Mouse (Mus musculus): ENCODE measurements around the gene Lrig2. TPM values are rescaled to one million over a fixed set of nuclear protein-coding genes. Genes with fewer than 3 reads are reported as not detected.

The Lrig2 gene
- polyA plus RNA-seq, 1 experiment from 2014 or later, result 11.0 TPM

- H3K27ac ChIP-seq (ENCODE audit: low read depth, low read length), result no peak overlapping the region
- no peak overlapping the region for H3K4me2 ChIP-seq
- 77% methylated on average over 6 of the region's 6 CpGs for WGBS
Observed at GRCm38 (mm10) chr3:104412482-104412881, 99.2 kb downstream of the Lrig2 start.

GRCm38 (mm10) chr3:104407506-104407905 lies 104.2 kb downstream of the Lrig2 start:
- ATAC-seq (replicated peaks; ENCODE audit: low FRiP score), result no peak
- Histone ChIP-seq H3K9me3 (ENCODE audit: control insufficient read depth, low read length) (no peaks in the 10 kb centered on the region), H3K36me3 (ENCODE audit: control insufficient read depth, insufficient read depth, low read length) (no peaks in the 10 kb centered on the region), H3K27me3 (replicated peaks; ENCODE audit: control insufficient read depth, insufficient read depth, low read length) (no peaks in the 10 kb centered on the region), H3K4me2 (no peak overlapping the region), H3K27ac (ENCODE audit: low read depth, low read length) (no peak overlapping the region), H3K9ac (ENCODE audit: low read depth, low read length) (no peak overlapping the region), H3K4me1 (replicated peaks; ENCODE audit: control insufficient read depth, insufficient read depth, low read length) (no peaks in the 10 kb centered on the region), H3K4me3 (ENCODE audit: low read depth, low read length) (no peak overlapping the region)
- no peak for DNase-seq (ENCODE audit: low spot score)
- 85% methylated on average over 7 of the region's 7 CpGs for WGBS

More at GRCm38 (mm10) chr3:104412482-104412881, 99.2 kb downstream of the Lrig2 start:
- no peak overlapping the region for H3K4me3 ChIP-seq (ENCODE audit: low read depth, low read length)
- no peak overlapping the region for H3K9ac ChIP-seq (ENCODE audit: low read depth, low read length)
- no peaks in the 10 kb centered on the region for H3K4me1 ChIP-seq (replicated peaks; ENCODE audit: control insufficient read depth, insufficient read depth, low read length)
- no peaks in the 10 kb centered on the region for H3K36me3 ChIP-seq (ENCODE audit: control insufficient read depth, insufficient read depth, low read length)
- DNase-seq (ENCODE audit: low spot score), result no peak
- no peaks in the 10 kb centered on the region for H3K27me3 ChIP-seq (replicated peaks; ENCODE audit: control insufficient read depth, insufficient read depth, low read length)
- no peaks in the 10 kb centered on the region for H3K9me3 ChIP-seq (ENCODE audit: control insufficient read depth, low read length)
- no peak for ATAC-seq (replicated peaks; ENCODE audit: low FRiP score)

GRCm38 (mm10) chr3:104403582-104403981 lies 108.1 kb downstream of the Lrig2 start:
- Histone ChIP-seq H3K9me3 (ENCODE audit: control insufficient read depth, low read length) (no peaks in the 10 kb centered on the region), H3K4me3 (ENCODE audit: low read depth, low read length) (no peak overlapping the region), H3K4me2 (no peak overlapping the region), H3K27ac (ENCODE audit: low read depth, low read length) (no peak overlapping the region), H3K9ac (ENCODE audit: low read depth, low read length) (no peak overlapping the region), H3K4me1 (replicated peaks; ENCODE audit: control insufficient read depth, insufficient read depth, low read length) (no peaks in the 10 kb centered on the region), H3K27me3 (replicated peaks; ENCODE audit: control insufficient read depth, insufficient read depth, low read length) (no peaks in the 10 kb centered on the region), H3K36me3 (ENCODE audit: control insufficient read depth, insufficient read depth, low read length) (no peaks in the 10 kb centered on the region)
- no peak for ATAC-seq (replicated peaks; ENCODE audit: low FRiP score)
- DNase-seq (ENCODE audit: low spot score), result no peak
- WGBS, result 54% methylated on average over 4 of the region's 4 CpGs

GRCm38 (mm10) chr3:104401176-104401575 lies 110.5 kb downstream of the Lrig2 start:
- Histone ChIP-seq H3K9me3 (ENCODE audit: control insufficient read depth, low read length) (no peaks in the 10 kb centered on the region), H3K9ac (ENCODE audit: low read depth, low read length) (no peak overlapping the region), H3K27me3 (replicated peaks; ENCODE audit: control insufficient read depth, insufficient read depth, low read length) (no peaks in the 10 kb centered on the region), H3K27ac (ENCODE audit: low read depth, low read length) (no peak overlapping the region), H3K4me3 (ENCODE audit: low read depth, low read length) (no peak overlapping the region), H3K36me3 (ENCODE audit: control insufficient read depth, insufficient read depth, low read length) (no peaks in the 10 kb centered on the region), H3K4me2 (no peak overlapping the region), H3K4me1 (replicated peaks; ENCODE audit: control insufficient read depth, insufficient read depth, low read length) (no peaks in the 10 kb centered on the region)
- ATAC-seq (replicated peaks; ENCODE audit: low FRiP score) (no peak), DNase-seq (ENCODE audit: low spot score) (no peak)
- WGBS, result 55% methylated on average over 2 of the region's 2 CpGs

- no peak overlapping the region for H3K4me2 ChIP-seq
- no peak overlapping the region for H3K4me3 ChIP-seq (ENCODE audit: low read depth, low read length)
- no peak overlapping the region for H3K9ac ChIP-seq (ENCODE audit: low read depth, low read length)
- no peak for ATAC-seq (replicated peaks; ENCODE audit: low FRiP score)
- H3K27ac ChIP-seq (ENCODE audit: low read depth, low read length), result no peak overlapping the region
- WGBS, result 81% methylated on average over 5 of the region's 5 CpGs
- H3K36me3 ChIP-seq (ENCODE audit: control insufficient read depth, insufficient read depth, low read length), result no peaks in the 10 kb centered on the region
- DNase-seq (ENCODE audit: low spot score), result no peak
- H3K9me3 ChIP-seq (ENCODE audit: control insufficient read depth, low read length), result no peaks in the 10 kb centered on the region
- no peaks in the 10 kb centered on the region for H3K27me3 ChIP-seq (replicated peaks; ENCODE audit: control insufficient read depth, insufficient read depth, low read length)
- H3K4me1 ChIP-seq (replicated peaks; ENCODE audit: control insufficient read depth, insufficient read depth, low read length), result no peaks in the 10 kb centered on the region
Observed at GRCm38 (mm10) chr3:104400126-104400525, 111.6 kb downstream of the Lrig2 start.

GRCm38 (mm10) chr3:104399296-104400045 lies 112.2 kb downstream of the Lrig2 start:
- Histone ChIP-seq H3K9me3 (ENCODE audit: control insufficient read depth, low read length) (no peaks in the 10 kb centered on the region), H3K4me1 (replicated peaks; ENCODE audit: control insufficient read depth, insufficient read depth, low read length) (no peaks in the 10 kb centered on the region), H3K36me3 (ENCODE audit: control insufficient read depth, insufficient read depth, low read length) (no peaks in the 10 kb centered on the region), H3K27ac (ENCODE audit: low read depth, low read length) (no peak overlapping the region), H3K4me2 (no peak overlapping the region), H3K9ac (ENCODE audit: low read depth, low read length) (no peak overlapping the region), H3K4me3 (ENCODE audit: low read depth, low read length) (no peak overlapping the region), H3K27me3 (replicated peaks; ENCODE audit: control insufficient read depth, insufficient read depth, low read length) (no peaks in the 10 kb centered on the region)
- 81% methylated on average over 10 of the region's 10 CpGs for WGBS
- DNase-seq (ENCODE audit: low spot score), result no peak
- no peak for ATAC-seq (replicated peaks; ENCODE audit: low FRiP score)

- Histone ChIP-seq H3K9ac (ENCODE audit: low read depth, low read length) (no peak overlapping the region), H3K27ac (ENCODE audit: low read depth, low read length) (no peak overlapping the region), H3K4me1 (replicated peaks; ENCODE audit: control insufficient read depth, insufficient read depth, low read length) (no peaks in the 10 kb centered on the region), H3K27me3 (replicated peaks; ENCODE audit: control insufficient read depth, insufficient read depth, low read length) (no peaks in the 10 kb centered on the region), H3K9me3 (ENCODE audit: control insufficient read depth, low read length) (no peaks in the 10 kb centered on the region), H3K4me3 (ENCODE audit: low read depth, low read length) (no peak overlapping the region), H3K36me3 (ENCODE audit: control insufficient read depth, insufficient read depth, low read length) (no peaks in the 10 kb centered on the region), H3K4me2 (no peak overlapping the region)
- no peak for DNase-seq (ENCODE audit: low spot score)
- ATAC-seq (replicated peaks; ENCODE audit: low FRiP score), result no peak
- 77% methylated on average over 9 of the region's 9 CpGs for WGBS
Observed at GRCm38 (mm10) chr3:104397316-104397715, 114.4 kb downstream of the Lrig2 start.

GRCm38 (mm10) chr3:104396736-104397081 lies 115.0 kb downstream of the Lrig2 start:
- Histone ChIP-seq H3K27me3 (replicated peaks; ENCODE audit: control insufficient read depth, insufficient read depth, low read length) (no peaks in the 10 kb centered on the region), H3K4me1 (replicated peaks; ENCODE audit: control insufficient read depth, insufficient read depth, low read length) (no peaks in the 10 kb centered on the region), H3K9ac (ENCODE audit: low read depth, low read length) (no peak overlapping the region), H3K9me3 (ENCODE audit: control insufficient read depth, low read length) (no peaks in the 10 kb centered on the region), H3K36me3 (ENCODE audit: control insufficient read depth, insufficient read depth, low read length) (no peaks in the 10 kb centered on the region), H3K4me2 (no peak overlapping the region), H3K27ac (ENCODE audit: low read depth, low read length) (no peak overlapping the region), H3K4me3 (ENCODE audit: low read depth, low read length) (no peak overlapping the region)
- DNase-seq (ENCODE audit: low spot score) (no peak), ATAC-seq (replicated peaks; ENCODE audit: low FRiP score) (no peak)
- WGBS, result 60% methylated on average over 3 of the region's 3 CpGs

GRCm38 (mm10) chr3:104396067-104396735 lies 115.5 kb downstream of the Lrig2 start:
- Histone ChIP-seq H3K36me3 (ENCODE audit: control insufficient read depth, insufficient read depth, low read length) (no peaks in the 10 kb centered on the region), H3K27me3 (replicated peaks; ENCODE audit: control insufficient read depth, insufficient read depth, low read length) (no peaks in the 10 kb centered on the region), H3K9ac (ENCODE audit: low read depth, low read length) (no peak overlapping the region), H3K4me1 (replicated peaks; ENCODE audit: control insufficient read depth, insufficient read depth, low read length) (no peaks in the 10 kb centered on the region), H3K9me3 (ENCODE audit: control insufficient read depth, low read length) (no peaks in the 10 kb centered on the region), H3K4me3 (ENCODE audit: low read depth, low read length) (no peak overlapping the region), H3K4me2 (no peak overlapping the region), H3K27ac (ENCODE audit: low read depth, low read length) (no peak overlapping the region)
- DNase-seq (ENCODE audit: low spot score) (no peak), ATAC-seq (replicated peaks; ENCODE audit: low FRiP score) (no peak)
- 77% methylated on average over 11 of the region's 11 CpGs for WGBS

Measured in liver, embryonic 11.5 days (tissue).